Mouse (Mus musculus): ENCODE results near the gene Anxa7. TPM values are rescaled to one million over a fixed set of nuclear protein-coding genes. Genes with fewer than 3 reads are reported as not detected.

Gene Anxa7
- polyA plus RNA-seq (2012; fragmentation: generic; extraction: Trizol): 10 to 100 TPM; 17.3 to 62.4 TPM

GRCm38 (mm10) chr14:20479291-20480194 lies at the start of gene Anxa7:
Gene Anxa7, minus strand, starts transcription at chr14:20480133.

DNA sequence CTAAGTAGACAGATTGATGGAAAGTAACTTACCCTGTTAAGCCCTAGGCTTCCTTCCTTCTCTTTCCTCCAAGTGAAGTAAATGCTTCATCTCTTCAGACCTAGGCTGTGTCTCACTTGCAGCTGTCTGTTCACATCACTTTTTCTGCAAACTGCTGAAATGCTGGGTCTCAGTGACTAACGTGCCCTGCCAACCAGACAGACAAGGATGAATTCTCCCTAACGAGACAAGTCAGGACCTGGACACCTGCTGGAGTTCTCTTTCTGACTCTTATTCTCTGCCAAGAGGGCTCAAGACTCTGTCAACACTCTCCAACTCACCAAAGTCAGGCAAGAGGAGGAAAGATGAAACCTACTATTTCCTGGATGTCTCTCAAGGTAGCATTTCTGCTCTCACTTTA lies 16.7 kb upstream of the Anxa7 start, which contains the start of gene Mss51:
Gene Mss51, minus strand, starts transcription at position 299 of the 400 bp plus-strand sequence.

DNA sequence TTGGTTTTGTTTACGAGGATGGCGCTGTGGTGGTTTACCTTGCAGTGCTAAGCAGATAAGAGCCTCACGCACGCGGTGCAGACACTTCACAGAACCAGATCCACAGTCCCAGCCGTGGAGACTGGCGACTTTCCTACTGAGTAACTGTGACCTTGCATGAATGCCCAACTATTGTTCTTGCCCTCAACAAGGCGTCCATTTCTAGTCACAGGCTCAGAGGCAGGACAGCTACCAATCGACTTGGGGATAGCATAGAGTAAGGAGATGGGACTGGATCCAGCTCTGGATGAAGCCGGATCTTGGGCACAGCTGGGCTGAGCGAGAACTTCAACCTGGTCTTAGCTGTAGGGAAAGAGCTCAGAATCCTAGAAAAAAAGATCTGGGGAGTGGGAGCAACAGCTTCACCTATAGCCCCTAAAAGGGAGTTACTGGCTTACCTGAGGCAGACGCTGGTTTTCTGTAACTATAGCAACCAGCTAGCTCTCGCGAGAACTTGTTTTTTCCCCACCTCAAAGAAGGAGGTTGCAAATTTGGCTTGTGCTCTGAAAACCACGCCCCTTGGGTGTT lies 28.1 kb downstream of the Anxa7 start, which contains the start of gene Cfap70:
Gene Cfap70, minus strand, starts transcription at position 462 of the 567 bp plus-strand sequence.

Other genes starting within 250 kb of the Anxa7 start
- not detected for gene Kcnk16, start 210.9 kb downstream of the Anxa7 start, polyA plus RNA-seq (2012; fragmentation: generic; extraction: Trizol)
- gene Nudt13, start 185.4 kb downstream of the Anxa7 start, polyA plus RNA-seq (2012; fragmentation: generic; extraction: Trizol): 10 to 100 TPM in 1 of 2 experiments, 1 to 10 TPM in 1; 2.7 to 17.1 TPM
- gene Ecd, start 132.0 kb downstream of the Anxa7 start, polyA plus RNA-seq (2012; fragmentation: generic; extraction: Trizol): 10 to 100 TPM; 12.5 to 22.5 TPM
- gene Fam149b, start 132.0 kb downstream of the Anxa7 start, polyA plus RNA-seq (2012; fragmentation: generic; extraction: Trizol): 10 to 100 TPM in 1 of 2 experiments, 1 to 10 TPM in 1; 4.2 to 25.5 TPM
- 10 to 100 TPM; 23.4 to 44.0 TPM for gene Dnajc9, start 91.2 kb downstream of the Anxa7 start, polyA plus RNA-seq (2012; fragmentation: generic; extraction: Trizol)
- gene Mrps16, start 86.5 kb downstream of the Anxa7 start, polyA plus RNA-seq (2012; fragmentation: generic; extraction: Trizol): 100 to 1,000 TPM; 103 to 144 TPM
- gene Cfap70, start 27.9 kb downstream of the Anxa7 start, polyA plus RNA-seq (2012; fragmentation: generic; extraction: Trizol): under 1 TPM in 1 of 2 experiments, not detected in 1; 0.05 TPM
- gene Mss51, start 16.8 kb upstream of the Anxa7 start, polyA plus RNA-seq (2012; fragmentation: generic; extraction: Trizol): under 1 TPM in 1 of 2 experiments, not detected in 1; 0.26 TPM
- 10 to 100 TPM in 1 of 2 experiments, 1 to 10 TPM in 1; 2.9 to 17.3 TPM for gene Ppp3cb, start 66.4 kb upstream of the Anxa7 start, polyA plus RNA-seq (2012; fragmentation: generic; extraction: Trizol)
- gene Usp54, start 160.9 kb upstream of the Anxa7 start, polyA plus RNA-seq (2012; fragmentation: generic; extraction: Trizol): 1 to 10 TPM in 1 of 2 experiments, under 1 TPM in 1; 0.39 to 4.7 TPM
- gene Myoz1, start 176.4 kb upstream of the Anxa7 start, polyA plus RNA-seq (2012; fragmentation: generic; extraction: Trizol): under 1 TPM; 0.07 to 0.22 TPM
- gene Synpo2l, start 188.2 kb upstream of the Anxa7 start, polyA plus RNA-seq (2012; fragmentation: generic; extraction: Trizol): under 1 TPM; 0.05 to 0.26 TPM
- 10 to 100 TPM; 12.6 to 57.0 TPM for gene Sec24c, start 194.2 kb upstream of the Anxa7 start, polyA plus RNA-seq (2012; fragmentation: generic; extraction: Trizol)
- 1 to 10 TPM; 1.3 to 5.5 TPM for gene Fut11, start 214.8 kb upstream of the Anxa7 start, polyA plus RNA-seq (2012; fragmentation: generic; extraction: Trizol)
- 100 to 1,000 TPM in 1 of 2 experiments, 10 to 100 TPM in 1; 95.4 to 107 TPM for gene Chchd1, start 222.9 kb upstream of the Anxa7 start, polyA plus RNA-seq (2012; fragmentation: generic; extraction: Trizol)
- 10 to 100 TPM; 45.1 to 90.8 TPM for gene Zswim8, start 227.4 kb upstream of the Anxa7 start, polyA plus RNA-seq (2012; fragmentation: generic; extraction: Trizol)